Mouse (Mus musculus): ENCODE results near the gene Vmn1r173.
"Not testable (repeated sequence)": the region's sequence is repeated elsewhere in the genome, so short reads cannot be mapped to it uniquely, and the experiment has no call there.

Gene Vmn1r173

DNA sequence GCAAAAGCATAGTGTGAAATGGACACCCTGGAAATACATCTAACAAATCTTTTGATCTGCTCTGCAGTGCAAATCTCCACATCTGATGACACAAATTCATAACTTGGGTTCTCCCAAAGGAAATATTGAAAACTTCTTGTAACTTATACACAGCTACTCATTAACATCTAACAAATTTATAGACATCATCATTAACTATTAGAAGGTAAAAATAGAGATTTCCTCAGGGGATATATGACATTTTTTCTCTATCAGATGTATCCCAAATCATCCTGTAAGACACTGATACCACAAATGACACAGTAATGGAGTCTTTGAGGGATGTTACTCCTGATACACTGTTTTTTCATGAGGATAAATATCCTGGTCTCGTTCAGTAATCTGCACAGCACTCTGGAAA lies at the start of gene Vmn1r173:
Gene Vmn1r173, plus strand, starts transcription at position 301 of the 400 bp plus-strand sequence.
- DNase-seq (ENCODE audit: low spot score), result not testable (repeated sequence)

DNA sequence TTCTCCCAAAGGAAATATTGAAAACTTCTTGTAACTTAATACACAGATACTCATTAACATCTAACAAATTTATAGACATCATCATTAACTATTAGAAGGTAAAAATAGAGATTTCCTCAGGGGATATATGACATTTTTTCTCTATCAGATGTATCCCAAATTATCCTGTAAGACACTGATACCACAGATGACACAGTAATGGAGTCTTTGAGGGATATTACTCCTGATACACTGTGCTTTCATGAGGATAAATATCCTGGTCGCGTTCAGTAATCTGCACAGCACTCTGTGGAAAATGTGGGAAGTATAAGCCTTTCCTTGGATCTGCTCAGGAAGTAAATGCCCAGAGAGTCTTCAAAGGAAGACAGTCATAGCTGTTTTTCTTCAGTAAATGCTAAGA lies 42.5 kb upstream of the Vmn1r173 start, which contains the start of gene Vmn1r172:
Gene Vmn1r172, plus strand, starts transcription at position 301 of the 400 bp plus-strand sequence.
- no peak for DNase-seq (ENCODE audit: low spot score)

DNA sequence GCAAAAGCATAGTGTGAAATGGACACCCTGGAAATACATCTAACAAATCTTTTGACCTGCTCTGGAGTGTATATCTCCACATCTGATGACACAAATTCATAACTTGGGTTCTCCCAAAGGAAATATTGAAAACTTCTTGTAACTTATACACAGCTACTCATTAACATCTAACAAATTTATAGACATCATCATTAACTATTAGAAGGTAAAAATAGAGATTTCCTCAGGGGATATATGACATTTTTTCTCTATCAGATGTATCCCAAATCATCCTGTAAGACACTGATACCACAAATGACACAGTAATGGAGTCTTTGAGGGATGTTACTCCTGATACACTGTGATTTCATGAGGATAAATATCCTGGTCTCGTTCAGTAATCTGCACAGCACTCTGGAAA lies 51.5 kb downstream of the Vmn1r173 start, which contains the start of gene Vmn1r174:
Gene Vmn1r174, plus strand, starts transcription at position 301 of the 400 bp plus-strand sequence.
- not testable (repeated sequence) for DNase-seq (ENCODE audit: low spot score)
